Mouse (Mus musculus) embryo, embryonic 11.5 days (tissue): ENCODE data around the gene Mien1.

Experiments
- DNase-seq: peaks from one replicate; pipeline ENCODE4 v3.0.0-alpha.2; 2012; ENCODE audit warnings: low read depth, low spot score

Mien1 gene

GRCm38 (mm10) chr11:98428436-98428835 is 10.4 kb downstream of the Mien1 start:
- no peak for DNase-seq

GRCm38 (mm10) chr11:98426592-98426991 is 12.2 kb downstream of the Mien1 start:
- DNase-seq, result no peak

- no peak for DNase-seq
Measured at GRCm38 (mm10) chr11:98418939-98419547, 19.7 kb downstream of the Mien1 start.

DNA sequence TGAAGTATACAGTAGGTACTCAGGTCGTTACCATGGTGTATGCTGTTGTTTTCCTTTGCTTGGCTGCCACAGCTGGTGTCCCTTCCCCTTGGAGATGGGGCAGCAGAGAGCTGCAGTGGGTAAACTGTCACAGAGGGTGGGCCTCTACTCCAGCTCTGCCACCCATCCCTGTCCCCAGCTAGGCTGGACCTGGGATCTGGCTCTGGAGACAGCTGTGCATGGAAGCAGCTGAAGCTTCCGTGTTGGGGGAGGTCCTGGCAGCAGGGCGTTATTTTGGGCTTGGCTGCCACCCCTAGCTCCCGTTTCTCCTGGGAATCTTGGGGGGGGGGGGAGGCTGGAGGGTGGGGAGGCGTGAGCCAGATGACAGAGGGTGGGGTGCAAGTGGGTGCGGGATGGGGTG is 20.5 kb downstream of the Mien1 start:
- no peak for DNase-seq

DNA sequence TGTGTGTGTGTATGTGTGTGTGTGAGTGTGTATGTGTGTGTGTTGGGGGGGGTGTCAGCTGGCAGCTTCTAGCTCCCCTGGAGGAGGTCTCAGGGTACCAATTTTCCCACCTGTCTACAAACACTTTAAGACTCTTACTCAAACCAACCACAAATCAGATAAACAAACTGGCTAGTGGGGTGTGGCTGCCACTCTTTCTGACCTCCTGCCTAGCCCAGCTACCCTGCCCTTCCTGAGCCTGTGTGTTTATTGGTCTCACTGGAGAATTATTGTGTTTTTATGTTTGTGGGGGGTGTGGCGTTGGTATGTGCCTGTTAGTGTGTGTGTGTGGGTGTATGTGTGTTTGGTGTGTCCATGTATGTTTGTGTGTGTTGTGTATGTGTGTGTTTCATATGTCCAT is 21.7 kb downstream of the Mien1 start:
- DNase-seq, result no peak

GRCm38 (mm10) chr11:98414162-98414561 is 24.6 kb downstream of the Mien1 start:
- DNase-seq, result no peak

GRCm38 (mm10) chr11:98413731-98414130 is 25.1 kb downstream of the Mien1 start:
- no peak for DNase-seq

DNA sequence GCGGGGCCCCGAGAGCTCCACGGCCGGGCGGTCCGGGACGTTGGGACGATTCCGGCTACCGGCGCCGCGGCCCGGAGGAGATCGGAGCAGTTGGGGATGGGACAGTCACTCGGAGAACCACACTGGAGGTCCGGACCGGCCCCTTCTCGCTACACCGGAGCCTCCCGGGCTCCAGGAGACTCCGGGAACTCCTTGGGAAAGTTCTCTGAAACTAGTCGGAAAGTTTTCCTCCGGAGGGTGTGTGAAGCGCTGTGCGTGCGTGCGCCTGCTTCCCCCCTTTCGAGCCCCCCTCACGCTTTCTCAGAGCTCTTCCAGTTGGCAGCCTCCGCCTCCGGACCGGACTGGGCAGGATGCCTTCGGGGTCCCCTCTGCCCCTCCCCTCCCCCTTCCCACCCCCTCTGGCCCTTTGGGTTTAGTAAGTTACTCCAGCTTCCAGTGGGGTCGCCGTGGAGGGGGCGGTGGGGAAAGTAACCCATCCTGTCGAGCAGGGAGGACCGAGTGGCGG is 25.9 kb downstream of the Mien1 start:
- no peak for DNase-seq

- DNase-seq, result peak; percentile 67
Measured at GRCm38 (mm10) chr11:98412273-98412796, 26.5 kb downstream of the Mien1 start, which contains the start of gene Erbb2. Erbb2 (plus strand) TSS chr11:98412470.

GRCm38 (mm10) chr11:98409341-98409822 is 29.4 kb downstream of the Mien1 start:
- DNase-seq, result no peak

DNA sequence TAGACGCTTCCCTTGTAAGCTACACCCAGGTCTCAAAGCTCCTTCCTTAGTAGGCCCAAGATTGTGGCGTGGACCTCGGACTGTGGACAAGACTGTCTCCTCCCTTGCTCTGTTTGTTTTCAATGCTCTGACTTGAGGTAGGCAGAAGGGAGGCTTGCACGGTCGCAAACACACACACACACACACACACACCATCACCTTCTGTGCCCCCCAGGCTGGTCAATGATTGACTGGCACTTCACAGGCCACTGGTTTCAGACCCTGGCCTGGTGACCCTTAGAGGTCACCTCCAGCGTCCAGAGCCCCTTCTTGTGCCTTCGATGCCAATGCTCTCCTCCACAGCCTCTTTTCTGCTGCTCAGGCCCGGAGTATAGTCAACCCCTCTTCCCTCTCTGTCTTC is 29.9 kb downstream of the Mien1 start:
- no peak for DNase-seq

DNA sequence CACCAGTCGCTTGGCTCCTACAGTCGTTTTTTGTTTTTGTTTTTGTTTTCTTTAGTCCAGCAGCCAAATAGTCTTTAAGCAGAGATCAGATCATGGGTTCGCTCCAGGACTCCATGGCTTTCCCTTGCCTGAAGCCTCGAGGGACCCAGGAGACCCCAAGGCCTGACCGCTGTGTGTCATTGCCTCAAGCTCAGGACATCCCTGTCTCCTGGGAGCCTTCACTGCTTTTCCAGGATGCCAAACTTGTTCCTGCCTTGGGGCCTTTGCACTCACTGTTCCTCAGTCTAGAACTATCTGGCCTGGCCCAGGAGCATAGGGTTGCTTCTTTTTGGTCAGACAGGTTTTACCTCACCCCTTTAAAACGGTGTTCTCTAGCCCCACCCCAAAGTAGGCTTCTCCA is 32.2 kb downstream of the Mien1 start:
- no peak for DNase-seq

- DNase-seq, result no peak
Measured at GRCm38 (mm10) chr11:98400816-98401215, 38.0 kb downstream of the Mien1 start.

GRCm38 (mm10) chr11:98400161-98400726 is 38.5 kb downstream of the Mien1 start, which contains the start of gene Pgap3:
Pgap3 (minus strand) TSS chr11:98400490.
- peak; percentile 83 for DNase-seq

GRCm38 (mm10) chr11:98397946-98398345 is 40.8 kb downstream of the Mien1 start:
- DNase-seq, result no peak

GRCm38 (mm10) chr11:98395041-98395440 is 43.8 kb downstream of the Mien1 start:
- DNase-seq, result no peak

DNA sequence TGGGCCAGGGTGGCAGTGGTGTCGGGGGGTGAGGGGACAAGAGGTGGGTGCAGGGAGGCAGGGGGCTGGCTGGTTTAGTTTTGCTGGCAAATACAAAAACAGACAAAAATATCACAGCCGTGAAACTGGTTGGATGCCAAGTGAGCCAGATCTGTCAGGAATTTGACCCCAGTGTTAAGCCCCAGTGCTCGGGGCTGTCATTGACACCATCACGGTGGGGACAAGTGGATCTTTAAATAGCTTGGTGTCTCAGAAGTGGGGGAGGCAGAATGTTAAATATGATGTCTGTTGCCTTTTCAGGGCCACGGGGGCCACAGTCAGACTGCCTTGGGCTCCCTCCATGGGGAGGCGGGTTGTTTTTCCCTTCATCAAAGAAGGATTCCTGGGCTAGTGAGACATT is 44.5 kb downstream of the Mien1 start:
- no peak for DNase-seq

GRCm38 (mm10) chr11:98393317-98393716 is 45.5 kb downstream of the Mien1 start:
- DNase-seq, result no peak

- DNase-seq, result no peak
Measured at GRCm38 (mm10) chr11:98392645-98393044, 46.1 kb downstream of the Mien1 start.

DNA sequence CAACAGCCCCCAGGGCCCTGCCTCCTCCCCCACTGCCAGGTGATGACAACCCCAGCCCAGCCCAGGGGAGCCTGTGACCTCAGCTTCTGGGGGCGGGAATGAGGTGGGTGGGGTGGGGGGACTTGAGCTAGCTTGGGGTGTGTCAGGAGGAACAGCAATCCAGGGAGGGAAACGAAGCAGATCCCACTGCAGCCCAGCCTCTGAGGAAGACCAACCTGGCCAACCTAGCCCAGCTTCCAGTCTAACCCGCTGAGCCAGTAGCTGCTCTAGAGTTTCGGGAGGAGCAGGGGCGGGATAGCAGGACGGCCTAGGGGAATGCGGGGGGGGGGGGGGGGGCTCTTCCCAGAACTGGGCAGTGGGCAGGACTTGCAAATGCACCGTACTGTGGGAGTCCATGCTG is 46.8 kb downstream of the Mien1 start:
- DNase-seq, result no peak

DNA sequence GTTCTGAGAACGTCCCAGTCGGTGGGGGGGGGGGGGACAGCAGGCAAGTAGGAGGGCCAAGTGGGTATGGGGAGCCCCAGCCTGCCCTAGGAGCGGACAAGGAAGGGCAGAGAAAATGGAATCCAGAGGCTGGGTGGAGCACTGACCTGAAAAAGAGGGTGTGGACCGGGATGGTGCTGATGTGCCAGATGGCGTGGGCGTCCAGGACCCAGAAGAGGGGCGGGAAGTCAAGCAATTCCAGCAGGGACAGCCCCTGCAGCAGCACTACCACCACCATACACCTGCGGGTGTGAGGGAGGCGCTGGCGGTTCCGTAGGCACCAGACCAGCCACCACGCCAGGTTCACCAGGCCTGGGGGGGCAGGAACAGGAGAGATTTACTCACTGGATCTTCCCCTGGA is 48.6 kb downstream of the Mien1 start:
- DNase-seq, result no peak

DNA sequence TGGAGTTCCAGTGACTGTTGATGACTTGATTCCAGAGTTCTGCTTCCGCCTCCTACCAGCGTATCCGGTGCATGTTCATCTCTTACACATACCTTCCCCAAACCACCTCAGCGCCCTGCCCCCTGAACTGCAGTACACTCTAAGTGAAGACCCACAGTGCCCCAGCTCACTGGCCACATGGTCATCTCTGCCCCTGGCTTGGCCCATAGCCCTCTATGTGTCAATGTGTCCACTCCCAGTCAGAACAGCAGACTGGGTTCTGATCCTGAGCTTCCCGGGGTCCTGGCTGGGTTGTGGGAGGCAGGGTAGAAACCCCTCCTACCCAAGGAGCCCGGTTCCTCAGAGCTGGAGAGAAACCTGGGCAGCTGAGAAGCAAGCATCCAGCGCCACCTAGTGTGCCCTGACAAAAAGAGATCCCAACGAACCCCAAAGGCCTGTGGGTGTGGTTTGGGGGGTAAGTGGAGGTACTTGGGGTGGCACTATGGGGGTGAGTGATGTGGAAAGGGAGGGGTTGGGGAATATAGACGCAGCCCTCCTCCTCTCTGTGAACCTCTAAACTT is 49.5 kb downstream of the Mien1 start:
- DNase-seq, result no peak

GRCm38 (mm10) chr11:98388282-98388681 is 50.5 kb downstream of the Mien1 start:
- no peak for DNase-seq
